Mouse (Mus musculus) T-helper 17 cell (primary cell): ENCODE data around the gene Mfsd4b3.
"Not testable (repeated sequence)": the region's sequence is repeated elsewhere in the genome, so short reads cannot be mapped to it uniquely, and the experiment has no call there.

Experiments used
- in situ Hi-C, 2 experiments: fragments of 300-600 bp; cut with MboI, MseI; formaldehyde crosslinking; loops; 1 replicate in 1 of 2; 2 replicates in 1 of 2; pipeline ENCODE4 v1.15.1; 2025; ENCODE audit warnings: high pct_unique_total_duplicates in 2 of 2

The Mfsd4b3 gene

DNA sequence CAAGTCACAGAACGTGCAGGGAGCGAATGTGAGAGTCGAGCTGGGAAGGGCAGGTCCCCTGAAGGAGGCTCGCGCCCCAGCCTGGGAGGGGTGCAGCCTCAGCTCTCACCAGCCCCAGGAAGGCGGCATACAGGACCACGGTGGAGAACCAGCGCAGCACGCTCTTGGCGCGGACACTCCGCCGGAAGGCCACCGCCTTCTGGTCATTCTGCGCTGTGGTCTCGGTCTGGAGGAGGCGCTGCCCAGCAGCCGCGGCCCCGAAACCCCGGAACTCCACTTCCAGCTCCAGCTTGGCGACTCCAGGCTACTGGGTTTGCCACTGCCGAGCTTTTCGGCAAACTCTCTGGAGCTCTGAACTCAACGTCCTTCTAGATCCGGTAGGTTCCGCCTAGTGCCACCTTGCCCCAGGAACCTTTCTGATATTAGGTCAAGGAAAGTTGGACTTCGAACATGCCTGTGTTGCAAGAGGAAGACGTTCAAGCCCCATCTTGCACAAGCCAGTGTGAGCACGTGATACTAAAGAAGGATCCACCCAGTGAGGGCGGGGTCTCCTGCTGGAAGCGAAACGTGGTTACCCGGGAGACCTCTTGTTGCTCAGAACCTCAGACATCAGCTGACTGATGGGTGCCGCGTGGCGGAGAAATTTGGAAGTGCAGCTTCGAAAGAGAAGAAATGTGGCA, at the start of gene Mfsd4b3:
Gene Mfsd4b3, minus strand, starts transcription at position 393 of the 680 bp plus-strand sequence.
- in situ Hi-C loops = loop anchor here (5.0 to 10.0 kb wide), 3 partner anchors 63 to 1235 kb away; partner anchors contain the start of gene Mfsd4b4 (in 1 of the 2)

- in situ Hi-C loops = no loop called here
These were observed 49.6 kb upstream of the Mfsd4b3 start for GRCm38 (mm10) chr10:40009591-40009990.

DNA sequence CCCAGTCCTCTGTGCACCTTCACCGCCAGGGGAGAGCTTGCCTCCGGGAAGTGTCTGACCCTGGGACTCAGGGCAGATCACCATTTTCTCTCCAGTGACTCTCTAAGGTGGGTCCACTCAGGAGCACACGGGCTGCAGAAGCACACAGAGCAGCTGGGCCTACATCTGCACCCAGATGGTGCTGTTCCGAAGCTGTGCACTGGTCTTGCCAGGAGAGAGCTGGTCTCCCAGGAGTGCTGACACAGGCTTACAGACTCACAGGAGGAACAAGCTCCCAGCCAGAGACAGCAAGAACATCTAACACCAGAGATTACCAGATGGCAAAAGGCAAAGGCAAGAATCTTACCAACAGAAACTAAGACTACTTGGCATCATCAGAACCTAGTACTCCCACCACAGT, 48.9 kb upstream of the Mfsd4b3 start:
- in situ Hi-C loops = not testable (repeated sequence)

- in situ Hi-C loops = no loop called here
These were observed 48.0 kb upstream of the Mfsd4b3 start for GRCm38 (mm10) chr10:40007953-40008352.

DNA sequence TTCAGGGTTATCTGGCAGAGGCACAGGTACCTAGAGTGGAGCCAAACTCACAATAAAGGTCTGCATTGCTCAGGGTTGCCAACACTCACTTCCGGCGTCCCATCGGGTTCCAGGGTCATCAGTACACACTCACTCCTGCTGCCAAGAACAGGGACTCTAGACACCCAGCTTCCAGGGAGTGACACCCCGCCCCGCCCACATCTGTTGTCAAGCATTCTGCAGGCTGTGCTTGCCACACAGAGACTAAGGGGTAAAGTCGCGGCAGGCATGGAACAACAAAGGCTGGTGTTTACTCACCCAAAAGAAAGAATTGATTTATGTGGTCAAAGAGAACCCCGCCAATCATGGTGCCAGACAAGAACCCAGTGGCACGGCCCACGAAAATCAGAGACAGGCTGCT, 47.0 kb upstream of the Mfsd4b3 start:
- in situ Hi-C loops = no loop called here

- in situ Hi-C loops = no loop called here
These were observed 40.8 kb upstream of the Mfsd4b3 start for GRCm38 (mm10) chr10:40000746-40001145.

DNA sequence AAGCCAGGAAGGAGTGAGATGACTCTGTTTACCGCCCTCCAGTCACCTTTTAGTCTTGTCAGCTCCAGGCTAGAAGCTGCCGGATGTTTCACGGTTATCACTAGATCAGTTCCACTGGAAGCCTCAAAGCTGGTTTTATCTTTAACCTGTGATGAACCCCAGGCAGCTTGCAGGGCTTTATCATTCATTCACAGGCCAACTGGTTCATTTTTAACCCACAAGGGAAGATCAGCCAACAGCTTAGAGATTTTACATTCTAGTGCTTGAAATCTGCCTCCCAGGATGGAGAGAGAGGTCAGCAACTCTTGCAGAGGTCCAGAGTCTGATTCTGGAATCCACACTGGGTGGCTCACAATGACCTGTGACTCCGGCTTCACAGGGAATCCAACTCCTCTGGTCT, 31.2 kb upstream of the Mfsd4b3 start:
- in situ Hi-C loops = no loop called here

GRCm38 (mm10) chr10:39986466-39986865, 26.5 kb upstream of the Mfsd4b3 start, which contains the start of gene Mfsd4b5:
TSS of gene Mfsd4b5 (minus strand) at chr10:39986646.
- in situ Hi-C loops = no loop called here

- in situ Hi-C loops = no loop called here
These were observed 22.7 kb upstream of the Mfsd4b3 start for GRCm38 (mm10) chr10:39982604-39983003.

- in situ Hi-C loops = no loop called here
These were observed 18.3 kb upstream of the Mfsd4b3 start for GRCm38 (mm10) chr10:39978231-39978630.

- in situ Hi-C loops = no loop called here
These were observed 17.4 kb upstream of the Mfsd4b3 start for GRCm38 (mm10) chr10:39977346-39977745.

DNA sequence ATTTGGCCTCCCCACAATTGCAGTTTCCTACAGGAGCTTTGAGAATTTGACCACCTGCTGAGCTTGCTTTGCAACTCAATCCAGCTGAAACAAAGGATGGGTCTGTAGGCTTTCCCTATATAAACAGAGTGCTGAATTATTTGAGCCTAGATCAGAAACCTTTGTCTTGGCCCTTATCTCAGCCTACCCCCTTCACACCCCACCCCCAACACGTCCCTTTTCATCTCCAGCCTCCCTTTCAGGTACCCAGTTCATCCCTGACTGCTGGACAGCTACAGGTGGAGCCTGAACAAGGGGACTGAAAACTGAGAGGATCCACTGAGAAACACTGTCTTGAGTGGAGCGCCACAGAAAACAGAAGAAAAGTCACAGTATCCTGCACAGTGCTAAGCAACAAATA, 15.8 kb upstream of the Mfsd4b3 start:
- in situ Hi-C loops = no loop called here

GRCm38 (mm10) chr10:39974982-39975381, 15.0 kb upstream of the Mfsd4b3 start:
- in situ Hi-C loops = no loop called here

DNA sequence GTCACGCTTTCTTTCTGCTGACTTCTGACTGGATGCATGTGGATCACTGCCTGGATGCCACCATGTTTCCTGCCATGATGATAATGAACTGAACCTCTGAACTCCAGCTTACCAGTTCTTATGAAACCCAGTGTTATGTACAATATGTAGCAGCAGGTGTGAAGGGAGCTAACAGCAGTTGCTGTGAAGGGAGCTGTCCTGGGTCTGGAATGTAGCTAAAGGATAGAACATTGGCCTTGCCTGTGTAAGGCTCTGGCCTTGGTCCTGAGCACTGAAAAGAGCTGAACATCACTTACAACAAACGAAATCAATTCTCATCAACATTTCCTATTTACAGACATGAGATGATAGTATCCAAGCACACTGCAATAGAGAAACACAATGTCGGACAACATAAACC, 7.6 kb upstream of the Mfsd4b3 start:
- in situ Hi-C loops = no loop called here

DNA sequence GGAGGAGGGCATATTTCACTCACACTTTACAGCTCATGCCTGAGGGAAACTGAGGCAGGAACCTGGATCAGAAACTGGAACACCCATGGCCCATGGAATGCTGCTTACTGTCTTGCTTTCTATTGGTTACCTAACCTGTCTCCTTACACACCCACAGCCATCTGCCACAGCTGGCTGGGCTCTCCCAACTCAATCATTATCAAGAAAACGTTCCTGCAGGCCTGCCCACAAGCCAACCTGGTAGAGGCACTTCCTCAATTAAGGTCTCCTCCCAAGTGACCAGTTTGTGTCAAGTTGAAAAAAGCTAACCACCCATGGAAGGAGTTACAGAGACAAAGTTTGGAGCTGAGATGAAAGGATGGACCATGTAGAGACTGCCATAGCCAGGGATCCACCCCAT, 2.0 kb upstream of the Mfsd4b3 start:
- in situ Hi-C loops = loop anchor here in 1 of 2 experiments (5.0 kb wide), 1 partner anchor 255 kb away; no protein-coding TSS in a partner anchor

GRCm38 (mm10) chr10:39960441-39960822, 479 bp upstream of the Mfsd4b3 start:
- in situ Hi-C loops = loop anchor here in 1 of 2 experiments (5.0 kb wide), 1 partner anchor 257 kb away; no protein-coding TSS in a partner anchor

GRCm38 (mm10) chr10:39958266-39958665, 1.7 kb downstream of the Mfsd4b3 start:
- in situ Hi-C loops = loop anchor here (5.0 to 10.0 kb wide), 2 partner anchors 61 to 1237 kb away; partner anchors contain the start of gene Mfsd4b4 (in 1 of the 2)

DNA sequence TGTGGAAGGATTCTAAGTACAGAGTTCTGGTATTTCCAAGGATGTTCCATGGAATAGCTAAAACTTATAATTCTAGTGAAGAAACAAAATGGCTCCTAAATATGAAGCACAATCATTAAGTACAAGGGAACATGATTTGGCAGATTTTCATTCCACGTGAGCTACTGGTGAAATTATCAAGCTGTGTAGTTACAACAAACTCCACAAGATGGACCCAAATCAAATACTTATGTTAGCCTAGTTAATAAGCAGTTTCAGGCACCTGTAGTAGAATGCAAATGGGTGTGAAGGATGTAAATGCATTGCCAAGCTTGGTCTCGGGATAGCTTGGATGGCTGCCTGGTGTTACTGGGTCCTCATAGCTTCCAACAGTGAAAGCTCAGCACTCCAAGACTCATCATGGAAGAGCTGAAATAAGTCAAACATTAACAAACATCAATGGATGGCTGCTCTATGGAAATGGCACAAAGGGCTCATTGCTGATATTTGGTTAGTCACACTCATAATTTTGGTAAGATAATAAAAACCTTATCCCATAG, 3.5 kb downstream of the Mfsd4b3 start:
- in situ Hi-C loops = loop anchor here (5.0 to 10.0 kb wide), 2 partner anchors 59 to 1238 kb away; partner anchors contain the start of gene Mfsd4b4 (in 1 of the 2)

DNA sequence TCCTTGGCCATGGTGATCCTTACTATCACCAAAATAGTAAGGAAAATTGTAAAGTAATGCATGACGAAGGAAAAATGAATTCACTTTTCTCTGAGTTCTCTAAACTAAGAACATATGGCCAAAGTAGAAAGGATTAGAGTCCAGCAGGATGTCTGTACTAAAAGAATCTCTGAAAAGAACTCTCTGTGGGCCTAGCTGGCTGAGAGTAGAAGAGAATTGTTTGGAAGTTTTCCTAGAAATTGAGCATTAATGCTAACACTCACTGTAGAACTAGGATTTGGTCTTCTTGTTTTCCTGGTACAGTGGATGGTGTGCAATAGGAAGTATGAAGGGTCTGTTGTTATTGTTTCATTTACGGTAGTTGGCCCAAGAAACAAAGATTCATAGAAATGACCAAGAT, 4.8 kb downstream of the Mfsd4b3 start:
- in situ Hi-C loops = loop anchor here (5.0 to 10.0 kb wide), 2 partner anchors 58 to 1240 kb away; partner anchors contain the start of gene Mfsd4b4 (in 1 of the 2)

DNA sequence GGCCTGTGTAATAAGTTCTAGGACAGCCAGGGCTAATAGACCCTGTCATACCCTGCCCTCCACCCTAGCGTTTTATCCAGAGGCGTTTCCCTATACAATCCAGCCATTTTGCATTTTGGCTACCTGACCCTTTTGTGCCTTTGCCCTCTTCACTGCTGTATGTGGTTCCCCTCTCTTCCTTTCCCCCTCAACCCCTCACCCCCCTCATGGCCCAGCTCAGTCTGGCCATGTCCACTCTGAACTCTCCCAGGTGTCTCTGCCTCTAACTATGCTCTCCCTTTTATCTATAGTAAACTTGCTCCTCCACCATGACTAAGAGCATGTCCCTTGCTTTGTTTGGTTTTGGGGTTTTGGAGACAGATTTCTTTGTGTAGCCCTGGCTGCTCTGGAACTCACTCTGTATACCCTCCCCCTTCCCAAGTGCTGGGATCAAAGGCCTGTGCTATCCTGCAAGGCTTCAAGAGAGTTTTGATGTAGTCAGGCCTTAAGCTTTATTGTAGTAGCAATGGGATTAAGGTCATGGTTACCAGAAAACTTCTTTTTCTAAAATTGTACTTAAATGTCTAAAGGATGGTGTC, 10.5 kb downstream of the Mfsd4b3 start:
- in situ Hi-C loops = no loop called here

GRCm38 (mm10) chr10:39947195-39947594, 12.8 kb downstream of the Mfsd4b3 start:
- in situ Hi-C loops = not testable (repeated sequence)

GRCm38 (mm10) chr10:39936553-39936952, 23.4 kb downstream of the Mfsd4b3 start:
- in situ Hi-C loops = no loop called here
